Mouse (Mus musculus) neural tube, embryonic 12.5 days (tissue): ENCODE results near the gene Coq2. TPM values are rescaled to one million over a fixed set of nuclear protein-coding genes. Genes with fewer than 3 reads are reported as not detected.

Experiments
- ATAC-seq: fragments of 200-750 bp; cut with Nextera tagmentation; 2 replicates; pipeline ENCODE4 v1.8.0; 2017; ENCODE audit warnings: low read depth, mild to moderate bottlenecking, moderate TSS enrichment, moderate library complexity; ENCODE audit not compliant: low FRiP score
- H3K27ac ChIP-seq: fragments of 300-500 bp; sonication (generic); 2 replicates; pipeline ENCODE4 v1.5.1; 2016
- H3K27me3 ChIP-seq: fragments of 300-500 bp; sonication (generic); replicated peaks from 2 replicates; pipeline ENCODE4 v1.6.1; 2016; ENCODE audit warnings: mild to moderate bottlenecking
- H3K36me3 ChIP-seq: fragments of 300-500 bp; sonication (generic); 2 replicates; pipeline ENCODE4 v1.6.1; 2016; ENCODE audit warnings: mild to moderate bottlenecking
- H3K4me1 ChIP-seq: fragments of 300-500 bp; sonication (generic); 2 replicates; pipeline ENCODE4 v1.6.1; 2016
- H3K4me2 ChIP-seq: fragments of 300-500 bp; sonication (generic); replicated peaks from 2 replicates; pipeline ENCODE4 v1.6.1; 2016; ENCODE audit warnings: mild to moderate bottlenecking
- H3K4me3 ChIP-seq: fragments of 300-500 bp; sonication (generic); 2 replicates; pipeline ENCODE4 v1.5.1; 2016
- H3K9ac ChIP-seq: fragments of 300-500 bp; sonication (generic); 2 replicates; pipeline ENCODE4 v1.6.1; 2016; ENCODE audit warnings: mild to moderate bottlenecking
- H3K9me3 ChIP-seq: fragments of 300-500 bp; sonication (generic); 2 replicates; pipeline ENCODE4 v1.6.1; 2016; ENCODE audit warnings: mild to moderate bottlenecking
- WGBS: fragments of 180-500 bp; shearing (Covaris S2); methylation state at CpG from one replicate; pipeline ENCODE4 v1.1.7; 2016; 5-methylcytosine and 5-hydroxymethylcytosine counted together
- polyA plus RNA-seq: library from polyadenylated mRNA; unstranded; fragments of >200 nt; fragmentation: Nextera tagmentation; extraction: Ambion mirVana; gene quantifications from 2 replicates; pipeline ENCODE4 v1.2.1, GENCODE M21; 2016

The Coq2 gene
- polyA plus RNA-seq, 1 experiment from 2014 or later = 47.5 TPM

DNA sequence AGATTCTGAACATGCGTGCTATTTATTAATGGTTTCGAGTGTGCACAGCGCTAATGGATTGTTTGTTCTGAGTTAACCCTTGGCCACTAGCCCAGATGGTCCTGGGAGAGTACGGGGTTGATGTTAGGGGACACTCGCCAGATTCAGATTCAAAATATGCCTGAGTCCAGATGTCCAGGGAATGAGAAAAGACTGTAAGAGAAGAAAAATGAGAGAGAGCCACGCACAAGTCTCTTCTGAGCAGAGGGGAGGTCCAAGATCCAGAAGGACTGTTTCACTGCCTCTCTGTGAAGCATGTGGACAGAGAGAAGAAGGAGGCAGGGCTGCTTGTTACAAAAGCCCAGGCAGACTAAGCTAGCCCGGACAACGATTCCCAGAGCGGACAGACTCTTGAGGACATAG is 69.1 kb downstream of the Coq2 start:
- 80% methylated on average over 9 of the region's 9 CpGs for WGBS
- no peaks in the 10 kb centered on the region for H3K4me1 ChIP-seq
- no peak overlapping the region for H3K9ac ChIP-seq
- no peak for ATAC-seq
- no peaks in the 10 kb centered on the region for H3K36me3 ChIP-seq
- H3K27ac ChIP-seq = no peak overlapping the region
- no peaks in the 10 kb centered on the region for H3K9me3 ChIP-seq
- H3K4me3 ChIP-seq = no peak overlapping the region
- no peak overlapping the region for H3K4me2 ChIP-seq
- H3K27me3 ChIP-seq = no peaks in the 10 kb centered on the region

Other genes with a start within 250 kb of the Coq2 start
- gene Lin54, start 174.5 kb downstream of the Coq2 start, polyA plus RNA-seq = 11.9 and 14.8 TPM in 2 replicates
- 184 and 197 TPM in 2 replicates for gene Cops4, start 156.8 kb downstream of the Coq2 start, polyA plus RNA-seq
- gene Plac8, start 102.9 kb downstream of the Coq2 start, polyA plus RNA-seq = 1.2 and 1.9 TPM in 2 replicates
- gene Hpse, start 44.6 kb upstream of the Coq2 start, polyA plus RNA-seq = 0.95 and 1.7 TPM in 2 replicates
- gene Helq, start 123.5 kb upstream of the Coq2 start, polyA plus RNA-seq = 21.2 and 21.6 TPM in 2 replicates
- 168 and 174 TPM in 2 replicates for gene Mrps18c, start 123.5 kb upstream of the Coq2 start, polyA plus RNA-seq
- 20.5 and 21.5 TPM in 2 replicates for gene Abraxas1, start 145.8 kb upstream of the Coq2 start, polyA plus RNA-seq
- 1.9 and 2.2 TPM in 2 replicates for gene Gpat3, start 170.6 kb upstream of the Coq2 start, polyA plus RNA-seq